Mouse (Mus musculus): ENCODE measurements around the gene Glb1l3.
"Not testable (repeated sequence)": the region's sequence is repeated elsewhere in the genome, so short reads cannot be mapped to it uniquely, and the experiment has no call there.

Gene Glb1l3

DNA sequence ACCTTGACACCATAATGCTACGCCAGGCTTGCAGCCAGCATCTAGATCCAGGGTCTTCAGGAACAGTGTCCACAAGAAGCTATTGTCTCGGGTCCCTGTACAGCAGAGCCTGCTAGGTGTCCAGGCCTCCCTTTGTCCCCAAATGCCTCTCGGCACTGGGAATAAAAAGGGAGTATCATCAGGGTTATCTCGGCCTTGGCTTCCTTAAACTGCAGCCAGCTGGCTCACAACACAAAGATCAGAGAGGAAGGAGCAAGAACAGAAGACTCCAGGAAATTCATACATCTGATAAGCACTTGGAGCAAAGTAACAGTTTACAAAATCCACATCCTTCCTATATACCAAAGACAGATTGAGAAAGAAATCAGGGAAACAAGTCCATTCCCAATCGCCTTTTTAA is at the start of gene Glb1l3:
TSS of gene Glb1l3 (minus strand) at position 140 of the 400 bp plus-strand sequence.
- DNase-seq = no peak

DNA sequence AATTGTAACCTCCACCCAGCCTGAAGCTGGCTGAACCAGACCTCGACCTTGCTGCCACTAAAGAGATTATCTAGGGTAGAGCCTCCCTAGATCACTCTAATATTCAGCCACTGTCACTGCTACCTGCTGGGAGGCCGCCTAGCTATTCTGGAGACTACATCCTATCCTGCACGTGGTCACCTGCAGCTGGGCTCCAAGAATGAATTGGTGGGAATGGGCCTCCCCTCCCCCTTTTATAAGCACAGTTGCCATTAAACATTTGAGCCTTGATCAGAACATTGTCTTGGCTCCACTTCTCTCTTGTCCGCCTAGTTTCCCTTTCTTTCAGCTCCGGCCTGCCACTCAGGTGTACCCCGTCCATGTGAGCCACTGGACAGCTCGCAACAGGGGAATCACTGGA is 9.2 kb upstream of the Glb1l3 start:
- not testable (repeated sequence) for DNase-seq

DNA sequence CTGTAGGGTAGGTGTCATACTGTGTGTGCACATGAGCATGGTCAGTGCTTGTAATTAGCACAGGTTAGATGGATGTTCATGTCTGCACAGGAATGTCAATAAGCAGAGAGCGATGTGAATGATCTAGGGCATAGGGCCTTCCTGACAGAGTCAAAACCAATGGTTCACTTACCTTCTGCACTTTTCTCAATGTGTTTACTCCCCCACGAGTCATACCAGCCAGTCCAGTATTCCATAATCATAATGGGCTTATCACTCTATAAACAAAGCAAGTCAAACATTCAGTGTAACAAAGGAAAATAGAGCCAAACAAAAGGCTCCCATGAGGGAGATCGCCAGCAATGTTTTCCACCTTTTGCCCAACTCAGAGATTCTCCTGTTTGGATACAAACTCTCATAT is 29.6 kb downstream of the Glb1l3 start:
- DNase-seq = no peak

DNA sequence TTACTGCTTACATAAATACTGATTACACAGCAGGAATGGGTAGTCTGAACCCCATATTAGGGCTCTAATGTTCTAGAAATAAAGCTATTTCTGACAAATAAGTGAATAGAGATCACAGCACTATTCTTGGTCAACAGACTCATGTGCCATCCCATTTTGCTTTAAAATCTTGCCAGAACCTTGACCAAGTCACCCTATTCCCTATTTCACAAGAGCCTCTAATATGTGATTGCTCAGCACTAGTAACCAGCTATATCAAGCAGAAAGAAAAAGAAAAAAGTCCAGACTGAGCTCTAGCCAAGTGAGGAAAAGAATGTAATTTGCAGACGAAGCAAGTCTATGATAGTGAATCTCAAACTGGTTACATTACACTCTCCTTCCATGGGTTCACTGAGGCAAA is 40.7 kb downstream of the Glb1l3 start:
- no peak for DNase-seq

DNA sequence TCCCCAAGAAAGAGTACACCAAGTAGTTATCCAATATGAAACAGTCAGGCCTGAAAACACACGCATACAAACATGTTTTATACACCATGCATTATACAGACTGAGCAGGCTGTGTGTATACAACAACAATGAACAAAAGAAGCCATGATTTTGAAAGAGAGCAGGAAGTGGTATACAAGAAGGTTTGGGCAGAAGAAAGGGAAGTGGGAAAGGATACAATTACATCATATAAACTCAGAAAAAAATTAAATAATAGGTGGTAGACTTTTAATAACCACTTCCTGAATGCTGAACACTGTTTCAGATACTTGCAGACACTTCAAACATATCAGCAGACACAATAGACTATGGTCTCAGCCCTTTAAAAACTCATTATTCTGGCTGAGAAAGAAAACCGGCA is 52.0 kb downstream of the Glb1l3 start:
- DNase-seq = no peak

DNA sequence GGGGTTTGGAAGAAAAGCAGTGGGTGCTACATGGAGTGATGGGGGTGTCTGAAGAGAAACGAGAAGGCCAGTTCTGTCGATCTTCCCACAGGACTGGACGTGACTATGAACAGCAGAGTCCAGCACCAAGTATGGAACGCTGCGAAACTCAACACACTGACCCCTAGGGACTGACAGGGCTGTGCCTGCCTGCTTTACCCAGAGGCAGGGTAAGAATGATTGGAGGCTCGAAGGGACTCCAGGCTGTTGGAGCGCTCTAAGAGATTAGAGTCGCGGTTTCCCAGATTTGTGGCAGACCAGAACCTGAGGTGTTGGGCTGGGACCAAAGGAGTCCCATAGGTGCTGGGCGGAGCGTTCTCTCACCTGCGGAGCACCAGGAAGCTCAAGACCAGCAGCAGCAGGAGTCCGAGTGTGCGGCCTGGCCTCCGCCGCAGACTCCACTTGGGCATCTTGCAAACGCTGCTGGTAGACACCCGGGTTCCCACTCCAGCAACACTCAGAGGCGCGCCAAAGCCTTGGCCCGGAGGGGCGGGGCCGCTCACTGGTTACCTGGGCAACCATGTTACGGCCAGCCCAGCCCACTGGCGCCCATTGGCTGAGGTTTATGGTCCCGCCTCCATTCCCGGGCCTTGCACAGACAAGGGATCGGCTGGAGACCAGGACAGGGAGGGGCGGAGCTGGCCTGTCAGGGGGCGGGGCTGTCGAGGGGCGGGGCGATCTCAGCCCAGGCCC is 54.6 kb downstream of the Glb1l3 start, which contains the start of gene Glb1l2:
TSS of gene Glb1l2 (minus strand) at position 534 of the 732 bp plus-strand sequence.
- peak; percentile 67 to 73 for DNase-seq

DNA sequence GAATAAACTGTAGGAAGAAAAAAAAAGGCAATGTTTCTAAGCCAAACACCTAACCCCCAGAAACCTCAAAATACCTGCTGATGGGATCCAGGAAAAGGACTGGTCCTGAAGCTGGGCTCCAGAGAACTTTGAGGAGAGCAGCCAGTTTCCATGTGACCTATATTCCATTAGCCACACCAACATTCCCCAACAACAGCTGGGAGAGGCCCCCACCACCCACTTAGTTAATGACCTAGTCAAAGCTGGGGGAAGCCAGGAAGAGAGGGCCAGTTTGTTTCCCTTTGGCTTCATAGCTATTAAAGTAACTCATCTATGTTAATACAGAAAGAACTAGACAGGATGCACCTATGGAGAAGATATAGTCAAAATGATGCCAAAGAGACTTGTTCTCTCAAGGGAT is 56.4 kb downstream of the Glb1l3 start:
- DNase-seq = no peak

DNA sequence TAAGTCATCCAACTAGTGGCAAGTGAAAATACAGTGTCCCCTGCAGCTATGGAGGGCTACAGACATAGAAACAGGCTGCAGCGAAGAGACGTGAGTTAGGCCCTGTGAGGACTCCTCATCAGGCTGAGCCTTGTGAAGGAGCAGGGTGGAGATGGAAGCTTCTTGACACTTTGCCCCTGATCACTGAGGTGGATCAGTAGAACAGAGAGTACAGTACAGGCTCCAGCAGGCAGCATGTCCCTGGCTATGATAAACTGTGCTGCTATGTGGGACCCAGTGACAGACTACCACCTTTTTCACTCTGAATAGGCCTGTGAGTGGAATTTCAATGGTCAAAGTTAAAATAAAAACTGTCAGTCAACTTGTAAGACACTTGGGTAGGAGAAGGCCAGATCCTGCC is 60.3 kb downstream of the Glb1l3 start:
- DNase-seq = no peak

DNA sequence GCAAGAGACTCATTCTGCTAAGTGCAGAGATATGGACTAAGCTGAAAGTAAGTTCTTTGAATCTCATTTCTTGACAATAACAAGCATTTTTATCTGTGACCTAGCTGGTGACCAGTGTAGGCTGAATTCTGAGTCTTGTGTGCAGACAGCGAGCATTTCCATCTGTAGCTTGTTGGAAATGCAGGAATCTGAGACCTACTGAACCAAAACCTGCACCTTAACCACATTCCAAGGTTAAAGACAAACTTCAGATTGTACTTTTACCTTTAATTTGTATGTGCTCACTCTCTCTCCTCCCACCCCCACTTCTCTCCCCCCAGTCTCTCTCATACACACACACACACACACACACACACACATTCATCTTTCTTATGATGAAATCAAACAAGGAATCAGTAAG is 62.0 kb downstream of the Glb1l3 start:
- DNase-seq = no peak

DNA sequence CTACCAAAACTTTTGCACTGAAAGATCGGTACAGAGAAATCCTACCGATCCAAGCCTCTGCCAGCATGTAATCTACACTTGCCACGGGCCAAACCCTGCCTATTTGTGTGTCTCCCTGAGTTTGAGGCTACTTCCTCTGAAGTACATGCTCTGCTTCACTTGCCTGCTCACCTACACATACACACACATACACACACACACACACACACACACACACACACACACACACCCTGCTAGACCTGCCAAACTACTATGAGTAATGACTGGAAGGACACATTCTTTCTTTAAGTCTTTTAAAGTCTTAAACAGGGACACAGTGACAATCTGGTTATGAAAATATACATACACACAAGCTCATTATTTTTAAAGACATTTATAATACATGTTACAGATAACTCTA is 62.5 kb downstream of the Glb1l3 start:
- no peak for DNase-seq

DNA sequence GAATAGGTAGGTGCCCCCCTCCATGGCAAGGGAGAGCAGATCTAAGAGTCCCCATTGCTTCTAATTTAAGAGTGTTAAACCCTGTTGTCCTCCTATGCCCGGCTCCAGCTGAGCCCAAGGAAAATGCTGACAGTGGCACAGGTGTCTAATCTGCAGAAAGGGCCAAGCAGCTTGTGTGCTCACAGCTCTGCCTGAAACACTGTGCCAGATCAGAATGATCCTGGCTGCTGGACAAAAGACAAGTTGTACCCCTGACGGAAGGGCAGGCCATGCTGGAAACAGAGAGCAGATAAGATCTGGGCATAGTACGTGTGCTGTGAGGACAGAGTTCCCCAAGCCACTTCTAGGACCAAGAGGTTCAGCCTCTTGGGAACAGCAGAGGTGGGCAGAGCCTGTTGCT is 67.9 kb downstream of the Glb1l3 start:
- peak; percentile 17 to 31 for DNase-seq

DNA sequence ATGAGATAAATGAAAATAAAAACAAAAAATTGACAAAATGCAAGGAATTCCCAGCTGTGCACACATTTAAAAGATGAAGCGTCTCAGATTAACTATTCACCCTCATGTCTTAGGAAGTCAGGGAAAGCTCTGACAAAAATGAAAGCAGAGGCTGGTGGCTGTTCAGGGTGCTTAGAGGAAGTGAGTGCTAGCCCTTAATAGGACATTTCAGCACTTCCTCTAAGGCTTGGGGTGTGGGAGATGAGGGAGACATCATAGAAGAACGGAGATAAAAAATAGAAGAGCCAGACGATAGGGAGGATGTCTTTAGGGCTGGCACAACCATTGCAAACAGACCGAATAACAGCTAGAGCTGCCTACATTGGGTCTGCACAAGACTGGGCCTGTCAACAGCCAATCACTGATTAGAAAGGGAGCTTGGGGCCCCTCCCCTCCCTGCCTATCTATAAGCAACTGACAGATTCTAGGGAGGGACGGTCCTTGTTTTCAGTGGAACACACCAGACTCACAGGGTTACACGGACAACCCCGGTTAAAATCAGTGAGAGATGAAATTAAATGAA is 77.2 kb downstream of the Glb1l3 start:
- DNase-seq = no peak

DNA sequence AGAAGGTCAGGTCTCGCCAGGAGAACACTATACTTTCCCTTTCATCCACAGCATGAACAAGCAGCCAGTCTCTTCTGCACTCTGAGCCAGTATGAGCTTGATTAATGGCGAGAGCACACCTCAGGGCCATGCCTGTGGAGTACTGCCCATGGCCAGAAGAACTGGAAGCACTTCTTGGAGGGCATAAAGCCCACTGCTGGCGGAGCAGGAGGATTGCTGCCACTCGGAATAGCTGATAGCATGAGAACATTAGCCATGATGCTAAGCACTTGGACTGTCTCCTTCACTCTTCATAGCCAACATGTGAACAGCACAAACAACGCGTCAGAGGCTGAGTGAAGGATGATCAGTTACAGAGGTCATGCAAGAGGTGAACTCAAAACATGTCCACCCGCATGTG is 82.3 kb downstream of the Glb1l3 start:
- no peak for DNase-seq

DNA sequence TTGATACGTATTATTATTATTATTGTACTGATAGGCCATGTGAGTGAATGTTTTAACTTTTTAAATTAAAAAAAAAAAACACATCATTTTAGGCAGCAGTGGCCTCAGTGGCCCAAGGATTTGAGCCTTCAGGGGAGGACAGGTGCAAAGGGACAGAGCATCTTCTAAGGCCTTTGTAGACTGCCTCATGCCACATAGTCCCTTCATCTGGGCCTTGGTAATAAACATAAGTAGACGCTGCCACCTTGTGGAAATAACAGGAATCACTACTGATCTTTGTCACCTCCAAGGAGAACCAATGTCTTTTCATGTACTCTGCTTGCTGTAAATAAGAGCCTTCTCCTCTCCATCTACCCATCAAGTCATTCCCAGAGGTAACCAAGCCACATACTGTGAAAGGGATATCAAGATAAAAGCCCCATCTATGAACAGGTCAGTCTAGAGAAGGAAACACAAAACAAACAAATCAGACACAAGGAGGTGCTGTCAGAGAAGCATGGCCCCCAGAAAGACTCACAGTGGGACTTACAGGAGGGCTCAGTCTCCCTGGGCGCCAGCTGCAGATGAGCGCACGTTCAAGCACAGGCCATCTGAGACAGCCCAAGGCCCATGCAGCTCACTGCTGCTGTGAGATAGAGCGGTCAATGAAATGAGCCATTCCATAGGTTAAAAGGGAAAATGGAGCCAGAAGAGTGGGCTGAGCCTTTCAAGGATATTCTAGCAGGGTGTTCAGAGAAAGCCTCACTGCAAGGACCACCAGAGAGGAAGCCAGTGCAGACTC is 84.4 kb downstream of the Glb1l3 start:
- DNase-seq = peak; percentile 16 to 64

DNA sequence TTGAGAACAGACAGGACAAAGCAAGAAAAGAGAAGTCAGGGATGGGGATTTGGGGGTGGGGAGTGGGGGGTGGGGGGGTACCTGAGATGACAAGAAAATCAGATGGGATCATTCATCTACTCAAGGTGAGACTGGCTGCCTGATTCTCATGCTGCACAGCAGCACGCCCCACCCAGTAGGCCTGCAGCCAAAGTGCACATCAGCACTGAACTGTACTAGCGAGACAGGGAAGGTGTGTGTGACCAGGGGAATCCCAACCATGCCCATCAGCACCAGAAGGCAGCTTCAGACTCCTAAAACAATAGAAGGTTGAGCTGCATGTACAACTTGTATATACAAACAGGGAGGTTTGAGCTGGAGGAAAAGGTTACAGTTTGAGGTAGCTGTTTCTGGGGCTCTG is 85.0 kb downstream of the Glb1l3 start:
- DNase-seq = no peak

DNA sequence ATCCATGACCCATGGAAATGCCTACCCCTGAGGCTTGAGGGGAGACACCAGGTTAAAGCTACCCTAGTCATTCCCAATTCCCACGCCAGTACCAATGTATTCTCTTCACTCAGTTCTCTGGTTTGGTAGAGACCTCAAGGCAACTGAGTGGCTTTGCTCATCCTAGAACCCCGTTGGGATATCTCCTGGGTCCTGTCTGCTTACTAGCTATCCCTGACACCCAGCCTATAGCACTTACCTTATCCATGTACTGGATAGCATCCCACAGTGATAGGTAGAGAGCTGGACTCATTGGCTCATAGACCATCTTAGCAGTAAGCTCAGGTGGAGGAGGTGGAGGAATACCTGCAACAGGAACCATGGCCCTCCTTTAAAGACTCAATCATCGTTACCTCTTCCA is 92.5 kb downstream of the Glb1l3 start:
- no peak for DNase-seq
